ENCODE assay signal across 8 mouse cellular contexts in the genomic region with DNA sequence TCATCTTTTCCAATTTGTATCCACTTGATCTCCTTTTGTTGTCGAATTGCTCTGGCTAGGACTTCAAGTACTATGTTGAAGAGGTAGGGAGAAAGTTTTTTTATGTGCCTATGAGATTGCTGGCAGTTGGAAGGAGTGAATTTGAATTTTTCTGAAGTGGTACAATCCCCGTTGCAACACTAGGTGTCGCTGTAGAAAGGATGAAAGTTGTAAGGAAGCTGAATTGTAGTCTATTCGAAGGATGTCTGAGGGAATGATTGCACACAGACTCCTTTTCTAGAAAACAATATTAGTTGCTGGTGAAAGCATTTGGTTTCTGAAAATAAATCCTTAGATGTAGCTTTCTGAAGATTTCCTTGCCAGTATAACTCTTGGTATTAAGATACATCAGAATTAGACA. TPM values are rescaled to one million over a fixed set of nuclear protein-coding genes. Genes with fewer than 3 reads are reported as not detected.
A peak's percentile ranks its signal among the peaks of the same experiment; 100 is the strongest.
DNase-seq lines count a peak whose midpoint lies in the region; ATAC-seq and TF ChIP-seq lines count a peak whose summit lies in the region.

No protein-coding gene starts in this region.

- ATAC-seq in forebrain, embryonic 13.5 days, result 0 out of 2 replicates have a peak, but pooled peaks have one; percentile 45
- no peak for ATAC-seq in forebrain, embryonic 12.5 days (ENCODE audit: low FRiP score)
- no peak for ATAC-seq in forebrain, embryonic 14.5 days
- no peak for ATAC-seq in kidney, postnatal 0 days (replicated peaks; ENCODE audit: low FRiP score, low read depth)
- ATAC-seq in megakaryocyte progenitor cell, adult 5-6 weeks (replicated peaks; ENCODE audit: poor library complexity), result peak; percentile 97

- H3K4me3 ChIP-seq in forebrain, embryonic 13.5 days, result no peak overlapping the region
- H3K4me3 ChIP-seq in forebrain, embryonic 12.5 days (replicated peaks), result no peak overlapping the region
- no peak overlapping the region for H3K4me3 ChIP-seq in forebrain, embryonic 14.5 days (ENCODE audit: low read depth, low read length)
- no peak overlapping the region for H3K4me3 ChIP-seq in kidney, postnatal 0 days (replicated peaks; ENCODE audit: low read depth, low read length)

- no peaks in the 10 kb centered on the region for H3K9me3 ChIP-seq in forebrain, embryonic 13.5 days (replicated peaks)
- H3K9me3 ChIP-seq in forebrain, embryonic 12.5 days, result 0 out of 2 replicates have a peak, but pooled peaks cover 2% of the 10 kb centered on the region
- no peaks in the 10 kb centered on the region for H3K9me3 ChIP-seq in forebrain, embryonic 14.5 days (replicated peaks; ENCODE audit: control insufficient read depth, low read length)
- no peaks in the 10 kb centered on the region for H3K9me3 ChIP-seq in kidney, postnatal 0 days (replicated peaks; ENCODE audit: low read length)

- no peaks in the 10 kb centered on the region for H3K27me3 ChIP-seq in forebrain, embryonic 13.5 days
- H3K27me3 ChIP-seq in forebrain, embryonic 12.5 days, result no peaks in the 10 kb centered on the region
- no peaks in the 10 kb centered on the region for H3K27me3 ChIP-seq in forebrain, embryonic 14.5 days (replicated peaks; ENCODE audit: control insufficient read depth, insufficient read depth, low read length)
- H3K27me3 ChIP-seq in kidney, postnatal 0 days (ENCODE audit: insufficient read depth, low read length), result no peaks in the 10 kb centered on the region

- peak; percentile 78 for TF ChIP-seq CTCF in kidney, postnatal 0 days (IDR thresholded peaks at IDR 0.05; ENCODE audit: low read depth)

- DNase-seq in urinary bladder, postnatal 25 days (ENCODE audit: low spot score), result peak; percentile 45
- no peak for DNase-seq in urinary bladder, postnatal 10 days (ENCODE audit: low spot score)
- DNase-seq in forebrain, embryonic 14.5 days (ENCODE audit: low spot score), result peak; percentile 60
- peak; percentile 92 for DNase-seq in kidney, postnatal 0 days (ENCODE audit: low spot score)
- peak; percentile 10 to 33 for DNase-seq in spleen, postnatal 36 days (ENCODE audit: low spot score in 2 of 2)

- H3K4me1 ChIP-seq in forebrain, embryonic 13.5 days, result no peaks in the 10 kb centered on the region
- H3K4me1 ChIP-seq in forebrain, embryonic 12.5 days, result no peaks in the 10 kb centered on the region
- H3K4me1 ChIP-seq in forebrain, embryonic 14.5 days (ENCODE audit: control insufficient read depth, insufficient read depth, low read length), result no peaks in the 10 kb centered on the region
- H3K4me1 ChIP-seq in kidney, postnatal 0 days (replicated peaks; ENCODE audit: insufficient read depth, low read length), result no peaks in the 10 kb centered on the region

- WGBS in forebrain, embryonic 13.5 days, result 9% methylated on average over 4 of the region's 4 CpGs
- 11% methylated on average over 4 of the region's 4 CpGs for WGBS in forebrain, embryonic 12.5 days
- WGBS in forebrain, embryonic 14.5 days, result 9% methylated on average over 4 of the region's 4 CpGs
- WGBS in kidney, postnatal 0 days, result 6% methylated on average over 4 of the region's 4 CpGs

- H3K4me2 ChIP-seq in forebrain, embryonic 13.5 days, result no peak overlapping the region
- no peak overlapping the region for H3K4me2 ChIP-seq in forebrain, embryonic 12.5 days
- H3K4me2 ChIP-seq in forebrain, embryonic 14.5 days (ENCODE audit: low read length), result no peak overlapping the region
- no peak overlapping the region for H3K4me2 ChIP-seq in kidney, postnatal 0 days (ENCODE audit: low read length)

- no peak overlapping the region for H3K27ac ChIP-seq in forebrain, embryonic 13.5 days
- H3K27ac ChIP-seq in forebrain, embryonic 12.5 days, result no peak overlapping the region
- H3K27ac ChIP-seq in forebrain, embryonic 14.5 days (ENCODE audit: low read depth, low read length), result no peak overlapping the region
- no peak overlapping the region for H3K27ac ChIP-seq in kidney, postnatal 0 days

- no peaks in the 10 kb centered on the region for H3K36me3 ChIP-seq in forebrain, embryonic 13.5 days (ENCODE audit: poor library complexity, severe bottlenecking)
- H3K36me3 ChIP-seq in forebrain, embryonic 12.5 days (replicated peaks), result no peaks in the 10 kb centered on the region
- H3K36me3 ChIP-seq in forebrain, embryonic 14.5 days (ENCODE audit: control insufficient read depth, insufficient read depth, low read length), result no peaks in the 10 kb centered on the region
- no peaks in the 10 kb centered on the region for H3K36me3 ChIP-seq in kidney, postnatal 0 days (ENCODE audit: insufficient read depth, low read length)

- H3K9ac ChIP-seq in forebrain, embryonic 13.5 days, result no peak overlapping the region
- H3K9ac ChIP-seq in forebrain, embryonic 12.5 days, result no peak overlapping the region
- H3K9ac ChIP-seq in forebrain, embryonic 14.5 days (ENCODE audit: low read length), result no peak overlapping the region
- H3K9ac ChIP-seq in kidney, postnatal 0 days (ENCODE audit: low read depth, low read length), result no peak overlapping the region

RNA-seq across cellular contexts. Expression of gene Selenop, which starts 54.6 kb away (rescaled TPM):
- polyA plus RNA-seq in forebrain, embryonic 13.5 days (2015; fragmentation: Nextera tagmentation; extraction: Ambion mirVana), result 39.7 and 46.8 TPM in 2 replicates
- polyA plus RNA-seq in forebrain, embryonic 12.5 days (2016; fragmentation: Nextera tagmentation; extraction: Ambion mirVana), result 35.4 and 42.5 TPM in 2 replicates
- polyA plus RNA-seq in forebrain, embryonic 14.5 days (2014; fragmentation: Nextera tagmentation; extraction: Ambion mirVana), result 101 and 126 TPM in 2 replicates
- 207 and 225 TPM in 2 replicates for polyA plus RNA-seq in kidney, postnatal 0 days (2015; fragmentation: Nextera tagmentation; extraction: Ambion mirVana)
- 106 and 110 TPM in 2 replicates for total RNA-seq in megakaryocyte progenitor cell, adult 5-6 weeks (2015)
- total RNA-seq in megakaryocyte progenitor cell, adult 5-6 weeks (2017), result 55.3 and 56.5 TPM in 2 replicates

Comparison
In these comparisons a context has a peak if more than half of its experiments do, and no peak if none do; other contexts are left out.
1. ATAC-seq: peak in forebrain, embryonic 13.5 days (single experiment) and megakaryocyte progenitor cell, adult 5-6 weeks (single experiment); none in forebrain, embryonic 12.5 days (single experiment), forebrain, embryonic 14.5 days (single experiment) and kidney, postnatal 0 days (single experiment).